Mouse (Mus musculus): ENCODE measurements around the gene Prrt1. TPM values are rescaled to one million over a fixed set of nuclear protein-coding genes. Genes with fewer than 3 reads are reported as not detected.

Prrt1 gene
- polyA plus RNA-seq, 1 experiment from 2014 or later: 2.1 TPM

- ATAC-seq (replicated peaks; ENCODE audit: extremely low read depth, insufficient read depth, low FRiP score): no peak
- H3K36me3 ChIP-seq (ENCODE audit: control insufficient read depth, insufficient read depth): peaks cover 13% of the 10 kb centered on the region
- 56% methylated on average over 33 of the region's 34 CpGs for WGBS
- peak overlapping the region; percentile 100 for H3K4me2 ChIP-seq (ENCODE audit: low read depth, low read length)
- peaks cover 46% of the 10 kb centered on the region for H3K4me1 ChIP-seq (ENCODE audit: control insufficient read depth, insufficient read depth, low read length)
- peak overlapping the region; percentile 87 for H3K4me3 ChIP-seq (ENCODE audit: low read length)
- no peaks in the 10 kb centered on the region for H3K27me3 ChIP-seq (ENCODE audit: control insufficient read depth, insufficient read depth, low read length)
- H3K9me3 ChIP-seq (replicated peaks; ENCODE audit: control insufficient read depth, low read length): no peaks in the 10 kb centered on the region
- H3K9ac ChIP-seq (ENCODE audit: low read length): peak overlapping the region; percentile 98
- H3K27ac ChIP-seq (ENCODE audit: low read length): 0 out of 2 replicates have a peak overlapping the region, but pooled peaks have one; percentile 88
Measured at GRCm38 (mm10) chr17:34593752-34594525, 35.4 kb upstream of the Prrt1 start.

DNA sequence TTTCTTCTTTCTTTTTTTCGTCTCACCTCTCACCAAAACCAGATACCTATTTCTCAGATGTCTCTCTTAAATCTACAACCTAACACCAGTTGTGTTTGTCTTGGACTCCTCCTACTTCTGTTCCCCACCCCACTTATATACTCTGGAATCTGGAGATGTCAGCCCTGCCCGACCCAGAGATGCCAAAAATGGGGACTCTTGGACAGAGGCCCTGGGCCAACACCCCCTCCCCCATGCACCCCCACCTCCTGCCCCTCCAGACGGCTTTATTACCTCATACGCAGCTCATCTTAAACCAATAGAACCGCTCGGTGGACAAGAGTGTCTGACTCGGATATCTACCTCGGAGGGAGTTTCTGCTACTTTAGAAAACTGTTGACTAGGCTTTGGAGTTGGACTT is 33.2 kb upstream of the Prrt1 start:
- ATAC-seq (replicated peaks; ENCODE audit: extremely low read depth, insufficient read depth, low FRiP score): no peak
- Histone ChIP-seq H3K4me2 (ENCODE audit: low read depth, low read length) (no peak overlapping the region), H3K4me1 (ENCODE audit: control insufficient read depth, insufficient read depth, low read length) (peaks cover 33% of the 10 kb centered on the region), H3K9ac (ENCODE audit: low read length) (no peak overlapping the region), H3K27ac (ENCODE audit: low read length) (no peak overlapping the region), H3K27me3 (ENCODE audit: control insufficient read depth, insufficient read depth, low read length) (no peaks in the 10 kb centered on the region), H3K36me3 (ENCODE audit: control insufficient read depth, insufficient read depth) (peaks cover 17% of the 10 kb centered on the region), H3K4me3 (ENCODE audit: low read length) (no peak overlapping the region), H3K9me3 (replicated peaks; ENCODE audit: control insufficient read depth, low read length) (no peaks in the 10 kb centered on the region)
- 59% methylated on average over 8 of the region's 8 CpGs for WGBS

- Histone ChIP-seq H3K9me3 (replicated peaks; ENCODE audit: control insufficient read depth, low read length) (no peaks in the 10 kb centered on the region), H3K4me3 (ENCODE audit: low read length) (no peak within 1 kb of the TSS), H3K9ac (ENCODE audit: low read length) (peak within 1 kb of the TSS; percentile 39), H3K4me1 (ENCODE audit: control insufficient read depth, insufficient read depth, low read length) (peaks cover 35% of the 10 kb centered on the region), H3K36me3 (ENCODE audit: control insufficient read depth, insufficient read depth) (peaks cover 19% of the 10 kb centered on the region), H3K27ac (ENCODE audit: low read length) (no peak within 1 kb of the TSS), H3K4me2 (ENCODE audit: low read depth, low read length) (peak within 1 kb of the TSS; percentile 20; the same call in 1 of the 2 replicates), H3K27me3 (ENCODE audit: control insufficient read depth, insufficient read depth, low read length) (no peaks in the 10 kb centered on the region)
- no peak for ATAC-seq (replicated peaks; ENCODE audit: extremely low read depth, insufficient read depth, low FRiP score)
- WGBS: 10% methylated on average over 6 of the region's 6 CpGs
Measured at GRCm38 (mm10) chr17:34597566-34598095, 31.7 kb upstream of the Prrt1 start, which contains the start of gene Ager. Gene Ager (plus strand): TSS chr17:34597862.

- Histone ChIP-seq H3K4me2 (ENCODE audit: low read depth, low read length) (no peak overlapping the region), H3K9ac (ENCODE audit: low read length) (no peak overlapping the region)
- ATAC-seq (replicated peaks; ENCODE audit: extremely low read depth, insufficient read depth, low FRiP score): no peak
Measured at GRCm38 (mm10) chr17:34599891-34600290, 29.4 kb upstream of the Prrt1 start.

GRCm38 (mm10) chr17:34601796-34602195 is 27.5 kb upstream of the Prrt1 start:
- Histone ChIP-seq H3K4me1 (ENCODE audit: control insufficient read depth, insufficient read depth, low read length) (peaks cover 35% of the 10 kb centered on the region), H3K27ac (ENCODE audit: low read length) (no peak overlapping the region), H3K27me3 (ENCODE audit: control insufficient read depth, insufficient read depth, low read length) (no peaks in the 10 kb centered on the region), H3K4me2 (ENCODE audit: low read depth, low read length) (peak overlapping the region; percentile 96; the same call in 1 of the 2 replicates), H3K9ac (ENCODE audit: low read length) (no peak overlapping the region), H3K9me3 (replicated peaks; ENCODE audit: control insufficient read depth, low read length) (no peaks in the 10 kb centered on the region), H3K4me3 (ENCODE audit: low read length) (no peak overlapping the region), H3K36me3 (ENCODE audit: control insufficient read depth, insufficient read depth) (peaks cover 6% of the 10 kb centered on the region)
- ATAC-seq (replicated peaks; ENCODE audit: extremely low read depth, insufficient read depth, low FRiP score): no peak
- 83% methylated on average over 12 of the region's 12 CpGs for WGBS

More at GRCm38 (mm10) chr17:34599891-34600290, 29.4 kb upstream of the Prrt1 start:
- WGBS: 78% methylated on average over 9 of the region's 9 CpGs
- H3K4me3 ChIP-seq (ENCODE audit: low read length): no peak overlapping the region
- H3K27ac ChIP-seq (ENCODE audit: low read length): no peak overlapping the region
- no peaks in the 10 kb centered on the region for H3K9me3 ChIP-seq (replicated peaks; ENCODE audit: control insufficient read depth, low read length)
- H3K4me1 ChIP-seq (ENCODE audit: control insufficient read depth, insufficient read depth, low read length): peaks cover 31% of the 10 kb centered on the region
- H3K27me3 ChIP-seq (ENCODE audit: control insufficient read depth, insufficient read depth, low read length): no peaks in the 10 kb centered on the region
- peaks cover 14% of the 10 kb centered on the region for H3K36me3 ChIP-seq (ENCODE audit: control insufficient read depth, insufficient read depth)

GRCm38 (mm10) chr17:34603375-34604060 is 25.8 kb upstream of the Prrt1 start, which contains the start of gene Rnf5:
Gene Rnf5 (minus strand): TSS chr17:34603690.
- H3K36me3 ChIP-seq (ENCODE audit: control insufficient read depth, insufficient read depth): peaks cover 11% of the 10 kb centered on the region
- WGBS: 0% methylated on average over 30 of the region's 30 CpGs
- peak within 1 kb of the TSS; percentile 96 for H3K4me2 ChIP-seq (ENCODE audit: low read depth, low read length)
- H3K27me3 ChIP-seq (ENCODE audit: control insufficient read depth, insufficient read depth, low read length): no peaks in the 10 kb centered on the region
- H3K9ac ChIP-seq (ENCODE audit: low read length): peak within 1 kb of the TSS; percentile 93
- H3K27ac ChIP-seq (ENCODE audit: low read length): peak within 1 kb of the TSS; percentile 96
- peak; percentile 91 for ATAC-seq (replicated peaks; ENCODE audit: extremely low read depth, insufficient read depth, low FRiP score)
- no peaks in the 10 kb centered on the region for H3K9me3 ChIP-seq (replicated peaks; ENCODE audit: control insufficient read depth, low read length)
- H3K4me1 ChIP-seq (ENCODE audit: control insufficient read depth, insufficient read depth, low read length): peaks cover 41% of the 10 kb centered on the region
- peak within 1 kb of the TSS; percentile 83 for H3K4me3 ChIP-seq (ENCODE audit: low read length)

DNA sequence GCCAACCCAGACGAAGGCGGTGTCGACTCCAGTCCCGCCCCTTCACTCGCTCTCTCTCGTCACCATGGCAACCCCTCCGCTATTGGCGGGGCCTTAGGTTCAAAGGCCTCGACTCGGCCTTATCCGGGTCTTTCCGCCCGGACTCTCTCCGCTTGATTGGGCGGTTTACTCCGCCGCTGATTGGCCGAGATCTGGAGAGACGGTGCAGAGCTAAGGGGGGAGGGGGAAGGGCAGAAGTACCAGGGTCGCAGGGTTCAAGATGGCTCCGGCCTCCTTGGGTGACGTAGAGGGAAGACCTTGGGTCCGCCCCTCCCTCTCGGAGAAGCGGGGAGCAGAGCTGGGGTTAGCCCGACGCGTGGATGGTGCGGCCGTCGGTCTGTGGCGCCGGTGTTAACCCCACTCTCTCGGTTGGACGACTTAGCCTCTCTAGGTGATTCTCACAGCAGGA is 25.2 kb upstream of the Prrt1 start, which contains the start of gene Agpat1:
Gene Agpat1, plus strand, starts transcription at position 202 of the 448 bp plus-strand sequence.
- WGBS: under 1% methylated on average over 34 of the region's 35 CpGs
- Histone ChIP-seq H3K36me3 (ENCODE audit: control insufficient read depth, insufficient read depth) (peaks cover 11% of the 10 kb centered on the region), H3K4me1 (ENCODE audit: control insufficient read depth, insufficient read depth, low read length) (peaks cover 46% of the 10 kb centered on the region), H3K4me2 (ENCODE audit: low read depth, low read length) (peak within 1 kb of the TSS; percentile 96), H3K9ac (ENCODE audit: low read length) (peak within 1 kb of the TSS; percentile 93), H3K4me3 (ENCODE audit: low read length) (peak within 1 kb of the TSS; percentile 83), H3K27me3 (ENCODE audit: control insufficient read depth, insufficient read depth, low read length) (no peaks in the 10 kb centered on the region), H3K9me3 (replicated peaks; ENCODE audit: control insufficient read depth, low read length) (no peaks in the 10 kb centered on the region), H3K27ac (ENCODE audit: low read length) (peak within 1 kb of the TSS; percentile 96)
- ATAC-seq (replicated peaks; ENCODE audit: extremely low read depth, insufficient read depth, low FRiP score): peak; percentile 85

DNA sequence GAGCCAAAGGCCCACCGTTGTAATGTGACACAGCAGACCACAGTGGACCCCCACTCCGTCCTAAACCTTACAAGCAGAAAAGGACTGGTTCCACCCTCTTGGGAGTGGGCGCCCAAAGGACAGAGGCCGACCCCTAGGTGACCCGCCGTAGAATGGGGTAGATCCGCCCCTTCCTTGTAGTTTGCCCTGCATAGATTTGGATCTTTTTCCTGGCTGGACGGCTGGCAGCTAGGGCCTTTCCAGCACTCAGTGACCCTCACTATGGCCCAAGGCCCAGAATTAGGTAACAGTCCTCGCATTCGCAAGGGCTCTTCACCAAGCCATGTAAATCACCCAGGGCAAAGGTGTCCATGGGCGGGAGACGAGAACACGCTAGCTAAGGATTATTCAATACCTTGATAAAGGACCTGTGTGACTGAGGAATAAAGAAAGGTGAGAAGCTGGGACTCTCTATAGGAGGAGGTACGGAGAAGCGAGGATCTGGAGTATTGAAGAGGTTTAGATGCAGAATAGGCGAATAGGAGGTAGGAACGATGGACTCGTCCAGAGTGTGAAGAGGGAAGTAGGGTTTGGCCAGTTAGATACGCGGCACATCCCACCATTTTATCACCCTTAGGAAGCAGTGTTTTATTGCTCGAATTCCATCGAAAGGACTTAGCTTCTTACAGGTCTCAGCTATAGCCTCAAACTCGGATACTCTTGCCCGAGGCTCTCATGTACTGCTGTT is 24.7 kb upstream of the Prrt1 start:
- peak overlapping the region; percentile 96 for H3K27ac ChIP-seq (ENCODE audit: low read length)
- 18% methylated on average over 24 of the region's 24 CpGs for WGBS

More for the DNA sequence above, 24.7 kb upstream of the Prrt1 start:
- peaks cover 47% of the 10 kb centered on the region for H3K4me1 ChIP-seq (ENCODE audit: control insufficient read depth, insufficient read depth, low read length)
- no peaks in the 10 kb centered on the region for H3K27me3 ChIP-seq (ENCODE audit: control insufficient read depth, insufficient read depth, low read length)
- peaks cover 11% of the 10 kb centered on the region for H3K36me3 ChIP-seq (ENCODE audit: control insufficient read depth, insufficient read depth)
- peak overlapping the region; percentile 93 for H3K9ac ChIP-seq (ENCODE audit: low read length)
- H3K4me3 ChIP-seq (ENCODE audit: low read length): peak overlapping the region; percentile 83
- H3K4me2 ChIP-seq (ENCODE audit: low read depth, low read length): peak overlapping the region; percentile 89
- no peaks in the 10 kb centered on the region for H3K9me3 ChIP-seq (replicated peaks; ENCODE audit: control insufficient read depth, low read length)
- no peak for ATAC-seq (replicated peaks; ENCODE audit: extremely low read depth, insufficient read depth, low FRiP score)
